Comparison of ENCODE assay signal across 13 mouse cellular contexts in the genomic region with DNA sequence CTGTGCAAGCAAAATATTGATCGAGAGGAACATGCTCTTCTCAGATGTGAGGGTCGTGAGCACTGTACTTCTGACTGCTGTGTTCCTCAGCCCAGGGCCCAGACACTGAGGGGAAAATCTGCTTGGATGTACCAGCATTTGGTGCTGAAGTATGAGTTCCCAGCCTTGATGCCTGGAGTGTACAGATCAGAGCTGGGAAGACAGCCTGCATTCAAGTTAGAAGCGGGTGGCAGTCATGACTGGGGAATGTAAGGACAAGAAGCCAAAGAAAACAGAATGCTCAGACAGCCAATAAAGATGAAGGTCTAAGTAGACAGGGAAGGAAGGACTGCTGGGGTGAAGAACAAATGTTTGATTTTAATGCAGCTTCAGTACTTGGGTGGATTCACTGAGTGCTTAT.
DNase-seq lines count a peak whose midpoint lies in the region; ATAC-seq and TF ChIP-seq lines count a peak whose summit lies in the region.
"Had no signal": no experiment of that assay in that cellular context is flagged by ENCODE, and none has a peak within 500 bp of the region (broad histone marks: within the 10 kb centered on the region; RNA-seq: fewer than 3 reads in every experiment).

No protein-coding gene starts in this region.

- no peak overlapping the region for H3K9ac ChIP-seq in forebrain, embryonic 14.5 days (ENCODE audit: low read length)
- no peak overlapping the region for H3K9ac ChIP-seq in forebrain, embryonic 11.5 days (ENCODE audit: low read length)
- H3K9ac ChIP-seq in midbrain, embryonic 16.5 days (ENCODE audit: low read depth, low read length), result no peak overlapping the region

- ATAC-seq in forebrain, embryonic 14.5 days, result peak; percentile 42; the same call in 1 of the 2 replicates
- ATAC-seq in forebrain, embryonic 11.5 days (replicated peaks; ENCODE audit: low FRiP score), result no peak
- ATAC-seq in midbrain, embryonic 16.5 days, result no peak
- ATAC-seq: intestine, embryonic 16.5 days had no signal

- H3K9me3 ChIP-seq in forebrain, embryonic 14.5 days (replicated peaks; ENCODE audit: control insufficient read depth, low read length), result no peaks in the 10 kb centered on the region
- H3K9me3 ChIP-seq in forebrain, embryonic 11.5 days (ENCODE audit: control insufficient read depth, low read length), result no peaks in the 10 kb centered on the region
- no peaks in the 10 kb centered on the region for H3K9me3 ChIP-seq in midbrain, embryonic 16.5 days (replicated peaks; ENCODE audit: control insufficient read depth, low read length, poor library complexity, severe bottlenecking)

- no peak for TF ChIP-seq CTCF in layer of hippocampus, adult 2 months (conservative IDR thresholded peaks at IDR 0.05)

- no peaks in the 10 kb centered on the region for H3K36me3 ChIP-seq in forebrain, embryonic 14.5 days (ENCODE audit: control insufficient read depth, insufficient read depth, low read length)
- no peaks in the 10 kb centered on the region for H3K36me3 ChIP-seq in forebrain, embryonic 11.5 days (ENCODE audit: control insufficient read depth, insufficient read depth, low read length)
- no peaks in the 10 kb centered on the region for H3K36me3 ChIP-seq in midbrain, embryonic 16.5 days (ENCODE audit: control insufficient read depth, insufficient read depth, low read length)

- H3K27me3 ChIP-seq in forebrain, embryonic 14.5 days (replicated peaks; ENCODE audit: control insufficient read depth, insufficient read depth, low read length), result no peaks in the 10 kb centered on the region
- no peaks in the 10 kb centered on the region for H3K27me3 ChIP-seq in forebrain, embryonic 11.5 days (ENCODE audit: control insufficient read depth, insufficient read depth, low read length)
- no peaks in the 10 kb centered on the region for H3K27me3 ChIP-seq in midbrain, embryonic 16.5 days (ENCODE audit: control insufficient read depth, insufficient read depth, low read depth, low read length)

- H3K4me3 ChIP-seq in forebrain, embryonic 14.5 days (ENCODE audit: low read depth, low read length), result no peak overlapping the region
- no peak overlapping the region for H3K4me3 ChIP-seq in forebrain, embryonic 11.5 days (ENCODE audit: low read depth, low read length)
- no peak overlapping the region for H3K4me3 ChIP-seq in layer of hippocampus, adult 2 months
- H3K4me3 ChIP-seq in midbrain, embryonic 16.5 days (ENCODE audit: low read depth, low read length), result no peak overlapping the region

- H3K27ac ChIP-seq in forebrain, embryonic 14.5 days (ENCODE audit: low read depth, low read length), result no peak overlapping the region
- H3K27ac ChIP-seq in forebrain, embryonic 11.5 days (ENCODE audit: low read depth, low read length), result no peak overlapping the region
- peak overlapping the region; percentile 36 for H3K27ac ChIP-seq in layer of hippocampus, adult 2 months
- H3K27ac ChIP-seq in midbrain, embryonic 16.5 days (ENCODE audit: low read length), result no peak overlapping the region
- H3K27ac ChIP-seq: macrophage had no signal

- peak; percentile 16 for DNase-seq in forebrain, embryonic 14.5 days (ENCODE audit: low spot score)
- no peak for DNase-seq in forebrain, embryonic 11.5 days (ENCODE audit: low spot score)
- peak in 1 of 2 experiments; percentile 10 for DNase-seq in layer of hippocampus, adult 2 months (ENCODE audit: low spot score in 2 of 2)
- DNase-seq in layer of hippocampus, postnatal 25 days (ENCODE audit: extremely low spot score in 1 of 2, low spot score in 1 of 2), result no peak
- peak; percentile 77 for DNase-seq in fibroblast of lung, adult 2 months (ENCODE audit: low read depth)
- DNase-seq in kidney, postnatal 14 days, result peak; percentile 17
- no peak for DNase-seq in cerebellum, postnatal 14 days
- DNase-seq: B cell, adult 2 months; spleen, adult 18-20 months; thymus, adult 2 months had no signal

- WGBS in forebrain, embryonic 14.5 days, result 81% methylated on average over 3 of the region's 3 CpGs
- 87% methylated on average over 3 of the region's 3 CpGs for WGBS in forebrain, embryonic 11.5 days
- WGBS in midbrain, embryonic 16.5 days, result 94% methylated on average over 3 of the region's 3 CpGs

- H3K4me2 ChIP-seq in forebrain, embryonic 14.5 days (ENCODE audit: low read length), result no peak overlapping the region
- no peak overlapping the region for H3K4me2 ChIP-seq in forebrain, embryonic 11.5 days (ENCODE audit: low read depth, low read length, severe bottlenecking)
- no peak overlapping the region for H3K4me2 ChIP-seq in midbrain, embryonic 16.5 days (ENCODE audit: low read length)

- H3K4me1 ChIP-seq in forebrain, embryonic 14.5 days (ENCODE audit: control insufficient read depth, insufficient read depth, low read length), result no peaks in the 10 kb centered on the region
- no peaks in the 10 kb centered on the region for H3K4me1 ChIP-seq in forebrain, embryonic 11.5 days (replicated peaks; ENCODE audit: control insufficient read depth, insufficient read depth, low read length)
- H3K4me1 ChIP-seq in midbrain, embryonic 16.5 days (ENCODE audit: control insufficient read depth, insufficient read depth, low read length), result no peaks in the 10 kb centered on the region

Comparison
In these comparisons a context has a peak if more than half of its experiments do, and no peak if none do; other contexts are left out.
1. DNase-seq: peak in forebrain, embryonic 14.5 days (single experiment), fibroblast of lung, adult 2 months (single experiment) and kidney, postnatal 14 days (single experiment); none in forebrain, embryonic 11.5 days (single experiment), layer of hippocampus, postnatal 25 days (0 of 2) and cerebellum, postnatal 14 days (0 of 2).